Mouse (Mus musculus): Measurements from ENCODE around the gene Zdhhc3. TPM values are rescaled to one million over a fixed set of nuclear protein-coding genes. Genes with fewer than 3 reads are reported as not detected.

Gene Zdhhc3
- 70.2 TPM for polyA plus RNA-seq (2017; shearing (Covaris generic))

DNA sequence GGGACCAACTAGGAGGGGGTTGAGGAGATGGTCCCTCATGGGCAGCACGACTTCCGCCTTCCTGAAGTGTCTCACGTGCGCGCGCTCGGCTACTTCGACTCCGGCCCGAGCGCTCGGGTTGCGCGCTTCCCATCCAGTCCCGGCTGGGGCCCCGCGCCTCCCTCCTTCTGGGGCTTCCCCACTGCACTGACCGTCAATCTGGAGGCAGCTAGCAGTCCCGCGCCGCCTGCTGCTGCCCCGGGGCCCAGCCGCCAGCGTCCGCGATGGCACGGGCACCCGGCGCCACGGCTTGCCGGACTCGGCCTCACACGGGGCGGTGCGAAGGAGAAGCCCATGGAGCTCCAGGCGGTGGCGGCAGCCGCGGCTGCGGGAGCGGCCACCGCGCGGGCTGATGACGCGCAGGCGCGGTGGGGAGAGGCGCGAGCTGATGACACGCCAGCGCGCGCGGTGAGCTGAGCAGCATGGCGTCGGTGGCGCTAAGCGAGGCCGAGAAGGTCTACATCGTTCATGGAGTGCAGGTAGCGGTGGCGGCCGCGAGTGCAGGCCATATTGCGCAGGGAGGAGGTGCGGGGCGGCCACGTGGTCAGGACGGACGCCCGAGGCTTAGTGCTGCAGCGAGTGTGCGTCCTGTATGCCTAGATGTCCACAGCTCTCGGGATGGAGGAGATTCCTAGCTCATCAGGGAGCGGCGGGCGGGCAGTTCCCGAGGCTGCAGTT, at the start of gene Zdhhc3, which contains the start of gene Exosc7:
Zdhhc3 (minus strand) TSS at position 401 of the 717 bp plus-strand sequence.
Exosc7 (plus strand) TSS at position 411 of the 717 bp plus-strand sequence.

GRCm38 (mm10) chr9:123150241-123151020, 37.4 kb upstream of the Zdhhc3 start, which contains the start of gene Clec3b:
Clec3b (plus strand) TSS chr9:123150946.

GRCm38 (mm10) chr9:123034426-123034825, 78.6 kb downstream of the Zdhhc3 start, which contains the start of gene Tgm4:
Tgm4 (plus strand) TSS chr9:123034726.

GRCm38 (mm10) chr9:123020995-123021631, 91.9 kb downstream of the Zdhhc3 start, which contains the start of gene Tmem42:
Tmem42 (plus strand) TSS chr9:123021326.

Other genes starting within 250 kb of the Zdhhc3 start
- 64.9 TPM for gene Zfp445, start 247.2 kb downstream of the Zdhhc3 start, polyA plus RNA-seq (2017; shearing (Covaris generic))
- 6.6 TPM for gene Zkscan7, start 227.5 kb downstream of the Zdhhc3 start, polyA plus RNA-seq (2017; shearing (Covaris generic))
- 0.12 TPM for gene Zfp105, start 190.1 kb downstream of the Zdhhc3 start, polyA plus RNA-seq (2017; shearing (Covaris generic))
- gene 1110059G10Rik, start 162.2 kb downstream of the Zdhhc3 start, polyA plus RNA-seq (2017; shearing (Covaris generic)), result 31.6 TPM
- 3.4 TPM for gene Kif15, start 162.2 kb downstream of the Zdhhc3 start, polyA plus RNA-seq (2017; shearing (Covaris generic))
- 32.5 TPM for gene Tmem42, start 91.9 kb downstream of the Zdhhc3 start, polyA plus RNA-seq (2017; shearing (Covaris generic))
- gene Tgm4, start 78.5 kb downstream of the Zdhhc3 start, polyA plus RNA-seq (2017; shearing (Covaris generic)), result 1.2 TPM
- 96.9 TPM for gene Exosc7, start within 50 bp of the Zdhhc3 start, polyA plus RNA-seq (2017; shearing (Covaris generic))
- gene Clec3b, start 37.7 kb upstream of the Zdhhc3 start, polyA plus RNA-seq (2017; shearing (Covaris generic)), result 0.42 TPM
- gene Cdcp1, start 102.8 kb upstream of the Zdhhc3 start, polyA plus RNA-seq (2017; shearing (Covaris generic)), result 3.7 TPM
- gene Tmem158, start 147.6 kb upstream of the Zdhhc3 start, polyA plus RNA-seq (2017; shearing (Covaris generic)), result 38.7 TPM

Data from CD4-positive, CD25-positive, alpha-beta regulatory T cell (primary cell).